Mouse (Mus musculus) G1E-ER4 (cell line): ENCODE measurements around the gene Ctdspl. TPM values are rescaled to one million over a fixed set of nuclear protein-coding genes. Genes with fewer than 3 reads are reported as not detected.

Source experiments
- GATA1 ChIP-seq: IDR thresholded peaks from one replicate; pipeline ENCODE4 v1.8.0; 2012; ENCODE audit warnings: low read length, inconsistent platforms
- polyA plus RNA-seq: library from polyadenylated mRNA; stranded (reverse); fragments of >175 nt; gene quantifications from 2 replicates; pipeline ENCODE4 v1.2.3, GENCODE M21; 2012

Gene Ctdspl
- polyA plus RNA-seq, 1 experiment: 0.01 TPM

DNA sequence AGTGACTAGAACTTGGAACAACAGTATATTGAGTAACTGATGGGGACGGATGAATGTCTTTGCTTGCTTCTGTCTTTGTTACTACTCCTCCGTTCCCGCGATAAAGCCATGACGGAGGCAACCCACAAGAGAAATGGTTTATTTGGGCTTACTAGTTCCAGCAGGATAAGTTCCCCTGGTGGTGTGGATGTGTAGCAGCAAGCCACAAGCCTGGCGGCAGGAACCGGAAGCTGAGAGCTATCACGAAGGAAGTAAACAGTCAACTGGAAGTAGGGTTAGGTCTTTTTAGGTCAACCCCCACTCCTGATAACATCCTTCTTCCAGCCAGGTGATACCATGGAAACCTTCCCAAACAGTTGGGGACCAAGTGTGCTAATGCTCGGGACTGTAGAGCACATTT lies 7.5 kb downstream of the Ctdspl start:
- no peak for TF ChIP-seq GATA1

- no peak for TF ChIP-seq GATA1
Observed at GRCm38 (mm10) chr9:118934319-118934718, 8.1 kb downstream of the Ctdspl start.

GRCm38 (mm10) chr9:118935098-118935497 lies 8.8 kb downstream of the Ctdspl start:
- TF ChIP-seq GATA1: no peak

DNA sequence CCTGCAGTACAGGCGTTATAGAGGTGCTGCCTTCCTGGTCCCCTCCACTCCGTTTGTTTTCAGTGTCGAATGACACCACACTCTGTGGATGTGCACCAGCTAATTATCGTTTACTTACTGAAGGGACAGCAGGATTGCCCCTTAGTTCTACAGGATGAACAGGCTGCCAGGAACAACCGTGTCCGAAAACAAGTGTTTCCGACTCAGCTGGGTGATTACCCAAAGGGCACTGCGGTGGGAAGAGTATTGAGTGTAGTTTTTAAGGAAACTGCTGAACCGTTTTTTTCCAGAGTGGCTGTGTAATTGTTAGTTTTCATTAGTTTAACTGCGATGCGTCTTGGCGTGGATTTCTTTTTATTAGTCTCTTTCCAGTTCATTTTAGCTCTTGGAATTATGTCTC lies 9.8 kb downstream of the Ctdspl start:
- TF ChIP-seq GATA1: no peak

DNA sequence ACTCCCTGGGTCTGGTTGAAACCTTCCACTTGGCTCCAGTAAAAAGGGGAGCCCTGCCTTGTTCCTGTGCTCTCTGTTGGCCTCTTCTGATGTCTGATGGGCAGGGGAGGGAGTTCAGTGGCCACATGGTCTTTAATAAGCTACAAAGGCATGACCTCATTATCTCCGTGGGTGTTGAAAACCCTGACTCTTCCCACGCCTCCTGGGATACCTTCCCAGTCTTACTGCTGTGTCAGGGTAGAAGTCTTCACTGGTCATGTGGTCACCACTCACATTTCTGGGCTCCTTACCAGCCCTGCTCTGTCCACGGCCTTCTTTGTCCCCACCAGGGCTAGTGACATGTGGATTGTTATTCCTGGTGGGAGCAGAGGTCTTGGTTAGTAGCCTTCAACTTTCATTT lies 11.3 kb downstream of the Ctdspl start:
- no peak for TF ChIP-seq GATA1

- TF ChIP-seq GATA1: no peak
Observed at GRCm38 (mm10) chr9:118939410-118939809, 13.2 kb downstream of the Ctdspl start.

DNA sequence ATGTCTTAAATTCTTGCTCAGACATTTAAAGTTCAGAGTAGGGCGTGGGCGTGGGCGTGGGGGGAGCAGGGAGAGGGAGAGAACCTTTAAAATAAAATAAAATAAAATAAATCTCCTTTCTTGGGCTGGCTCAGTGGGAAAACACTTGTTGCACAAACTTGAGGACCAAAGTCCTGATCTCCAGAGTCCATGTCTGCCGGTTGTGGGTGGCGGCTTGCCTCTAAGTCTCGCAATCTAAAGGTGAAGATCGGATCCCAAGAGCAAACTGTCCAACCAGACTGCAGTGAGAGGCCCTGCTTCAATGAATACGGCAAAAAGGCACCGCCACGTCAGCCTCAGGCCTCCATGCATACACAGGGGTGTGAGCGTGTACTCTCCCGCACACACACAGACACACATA lies 13.6 kb downstream of the Ctdspl start:
- no peak for TF ChIP-seq GATA1

GRCm38 (mm10) chr9:118940591-118941207 lies 14.4 kb downstream of the Ctdspl start:
- TF ChIP-seq GATA1: no peak

DNA sequence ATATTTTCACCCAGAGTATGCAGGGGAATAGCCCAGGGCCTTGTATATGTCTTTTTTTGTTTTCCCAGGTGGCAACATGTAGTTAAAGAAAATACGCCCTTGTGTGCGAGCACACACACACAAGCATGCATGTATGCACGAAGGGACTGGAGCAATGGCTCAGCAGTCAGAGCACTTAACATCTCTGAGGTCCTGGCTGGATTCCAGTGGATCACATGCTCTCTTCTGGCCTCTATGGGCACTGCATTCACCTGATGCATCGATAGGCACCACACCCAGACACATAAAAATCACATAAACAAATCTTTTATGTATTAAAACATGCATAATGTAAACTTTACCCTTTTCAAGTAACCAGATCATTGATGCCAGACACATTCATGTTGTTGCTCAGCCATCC lies 15.8 kb downstream of the Ctdspl start:
- no peak for TF ChIP-seq GATA1

DNA sequence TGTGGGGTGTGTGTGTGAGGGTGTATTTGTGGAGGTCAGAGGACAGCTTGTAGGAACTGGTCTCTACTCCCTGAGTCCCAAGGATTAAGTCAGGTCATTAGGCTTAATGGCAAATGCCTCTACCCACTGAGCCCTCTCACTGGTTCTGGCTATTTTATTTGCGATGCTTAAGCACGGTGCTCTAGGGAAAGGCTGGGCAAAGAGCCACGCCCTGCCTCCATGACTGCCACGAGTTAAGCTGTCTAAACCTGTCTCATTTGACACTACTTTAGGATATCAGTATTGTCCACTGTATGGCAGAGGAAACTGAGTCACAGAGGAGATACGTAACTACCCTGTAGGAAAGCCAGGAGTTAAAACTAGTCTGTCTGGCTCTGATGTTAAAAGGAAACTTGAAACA lies 17.7 kb downstream of the Ctdspl start:
- no peak for TF ChIP-seq GATA1

GRCm38 (mm10) chr9:118944388-118944787 lies 18.1 kb downstream of the Ctdspl start:
- TF ChIP-seq GATA1: no peak

- no peak for TF ChIP-seq GATA1
Observed at GRCm38 (mm10) chr9:118948486-118948885, 22.2 kb downstream of the Ctdspl start.

GRCm38 (mm10) chr9:118949124-118949523 lies 22.9 kb downstream of the Ctdspl start:
- no peak for TF ChIP-seq GATA1

DNA sequence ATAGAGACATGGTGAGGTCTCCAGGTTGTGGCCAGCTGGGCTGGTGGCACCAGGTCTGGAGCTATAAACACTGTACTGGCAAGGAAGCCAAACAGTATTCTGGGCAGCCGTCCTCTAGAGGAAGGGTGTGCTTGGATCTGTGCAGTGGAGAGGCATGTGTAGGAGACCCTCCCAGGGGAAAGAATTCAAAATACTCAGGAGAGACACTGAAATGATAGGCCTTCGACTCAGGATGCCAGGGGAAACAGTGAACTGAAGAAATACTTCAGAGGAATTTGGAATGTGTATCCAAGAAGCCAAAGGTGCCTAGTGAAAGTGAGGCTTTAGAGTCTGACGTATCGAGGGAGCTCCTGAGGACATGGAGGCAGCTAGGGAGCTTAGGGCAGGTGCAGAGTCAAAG lies 23.4 kb downstream of the Ctdspl start:
- TF ChIP-seq GATA1: no peak

- TF ChIP-seq GATA1: no peak
Observed at GRCm38 (mm10) chr9:118950061-118950460, 23.8 kb downstream of the Ctdspl start.

DNA sequence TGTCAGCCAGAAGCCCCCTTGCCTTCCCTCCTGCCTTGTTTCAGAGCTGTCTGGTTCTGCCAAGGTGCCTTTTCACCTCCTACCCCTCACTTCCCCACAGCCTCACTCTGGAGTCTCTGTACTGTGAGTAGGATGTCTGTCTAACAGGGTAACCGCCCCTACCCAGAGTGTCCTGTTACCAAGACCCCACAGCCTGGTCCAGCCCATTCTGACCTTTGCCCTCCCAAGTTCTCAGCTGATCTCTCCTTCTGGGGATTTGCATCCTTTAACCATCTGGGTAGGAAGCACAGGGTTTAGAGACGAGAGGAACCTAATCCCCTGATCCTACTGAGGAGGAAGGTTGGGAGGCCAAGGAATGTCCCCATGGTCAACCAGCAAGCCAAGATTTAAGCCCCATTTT lies 24.5 kb downstream of the Ctdspl start:
- no peak for TF ChIP-seq GATA1

DNA sequence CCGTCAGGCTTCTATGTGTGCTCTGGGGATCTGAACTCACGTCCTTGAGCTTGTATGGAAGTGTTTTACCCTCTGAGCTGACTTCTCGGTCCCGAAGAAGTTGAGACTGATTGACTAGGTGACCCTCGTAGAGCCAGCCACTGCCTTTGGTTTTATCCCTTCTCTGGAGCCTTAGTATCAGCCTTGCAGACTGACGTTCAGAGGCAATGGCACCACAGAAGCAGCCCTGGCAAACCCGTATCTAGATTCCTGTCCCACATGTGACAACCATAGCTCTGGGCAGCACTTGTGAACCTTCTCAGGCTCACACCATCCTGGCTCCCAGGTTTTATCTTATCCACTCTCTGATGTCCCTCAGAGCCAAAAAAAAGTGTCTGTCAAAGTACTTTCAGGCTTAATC lies 25.1 kb downstream of the Ctdspl start:
- no peak for TF ChIP-seq GATA1

- TF ChIP-seq GATA1: no peak
Observed at GRCm38 (mm10) chr9:118952180-118952579, 25.9 kb downstream of the Ctdspl start.
